Mouse (Mus musculus) olfactory bulb, adult 2 months (tissue): ENCODE data around the gene Erbb3.

Experiments used
- CTCF ChIP-seq: fragments of 200-500 bp; IDR thresholded peaks from 2 replicates; pipeline ENCODE4 v1.5.1; 2012; ENCODE audit warnings: low read depth, mild to moderate bottlenecking, low read length, moderate library complexity; ENCODE audit not compliant: insufficient read depth
- POLR2A ChIP-seq: fragments of 200-500 bp; IDR thresholded peaks from 2 replicates; pipeline ENCODE4 v1.6.1; 2012; ENCODE audit warnings: mild to moderate bottlenecking, low read depth, low read length, moderate library complexity; ENCODE audit not compliant: insufficient read depth

- no peak for TF ChIP-seq CTCF
- TF ChIP-seq POLR2A, result no peak
These were observed 68.9 kb downstream of the Erbb3 start for GRCm38 (mm10) chr10:128520591-128520990.
